Mouse (Mus musculus): ENCODE results near the gene Olfr517.

Olfr517 gene

DNA sequence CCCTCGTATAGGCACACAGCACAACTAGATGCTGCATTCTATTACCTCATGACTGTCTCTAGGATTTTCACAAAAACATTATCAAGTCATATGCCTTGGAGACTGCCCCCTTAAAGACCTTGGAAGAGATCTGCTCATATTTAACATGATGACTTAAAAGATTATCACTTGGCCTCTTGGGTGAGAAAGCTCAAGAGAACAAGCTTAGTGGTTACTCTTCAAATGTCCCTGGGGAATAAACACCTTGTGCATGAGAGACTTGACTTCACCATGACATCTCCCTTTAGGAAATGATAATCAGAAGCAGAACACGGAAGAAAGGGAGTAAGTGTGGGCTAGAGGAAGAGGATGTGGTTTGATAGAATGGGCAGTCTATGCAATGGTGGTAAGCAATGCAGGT lies at the start of gene Olfr517:
Gene Olfr517, minus strand, starts transcription at position 101 of the 400 bp plus-strand sequence.
- DNase-seq (ENCODE audit: low spot score in 2 of 2): no peak

DNA sequence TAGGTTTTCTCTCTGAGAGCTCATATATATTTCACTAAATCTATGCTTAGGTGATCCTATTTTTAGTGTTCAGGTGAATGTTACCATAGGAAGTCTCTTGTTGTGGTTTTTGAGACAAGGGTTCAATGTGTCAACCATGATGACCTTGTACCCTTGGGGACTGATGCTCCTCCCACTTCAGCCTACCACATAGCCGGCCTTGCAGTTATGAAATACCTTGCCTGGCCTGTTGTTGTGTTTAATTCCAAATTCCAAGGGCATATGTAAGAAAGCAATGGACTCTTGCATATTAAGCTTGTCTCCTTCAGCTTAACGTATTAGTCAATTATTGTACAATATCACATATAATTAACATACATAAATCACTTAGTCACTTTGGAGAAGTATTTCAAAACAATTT lies 31.8 kb upstream of the Olfr517 start:
- DNase-seq (ENCODE audit: low spot score in 2 of 2): no peak

DNA sequence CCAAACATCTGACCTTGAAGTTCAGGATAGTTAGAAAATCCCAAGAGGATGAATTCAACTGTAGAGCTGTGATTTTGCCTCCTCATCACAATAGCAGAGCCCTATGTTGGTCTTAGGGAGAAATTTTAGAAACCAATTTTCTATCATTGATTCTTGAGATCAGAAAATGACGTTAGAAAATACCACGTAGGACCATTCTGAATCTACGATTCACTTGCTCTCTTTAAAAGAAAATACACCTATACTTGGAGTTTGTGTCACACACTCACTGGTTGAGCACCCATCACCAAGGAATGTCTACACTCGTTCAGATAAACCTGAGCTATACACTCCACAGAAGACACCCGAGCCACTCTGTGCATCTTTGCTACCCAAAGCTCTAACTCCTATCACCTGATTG lies 22.1 kb upstream of the Olfr517 start, which contains the start of gene Olfr519:
Gene Olfr519, minus strand, starts transcription at position 101 of the 400 bp plus-strand sequence.
- DNase-seq (ENCODE audit: low spot score in 2 of 2): no peak

DNA sequence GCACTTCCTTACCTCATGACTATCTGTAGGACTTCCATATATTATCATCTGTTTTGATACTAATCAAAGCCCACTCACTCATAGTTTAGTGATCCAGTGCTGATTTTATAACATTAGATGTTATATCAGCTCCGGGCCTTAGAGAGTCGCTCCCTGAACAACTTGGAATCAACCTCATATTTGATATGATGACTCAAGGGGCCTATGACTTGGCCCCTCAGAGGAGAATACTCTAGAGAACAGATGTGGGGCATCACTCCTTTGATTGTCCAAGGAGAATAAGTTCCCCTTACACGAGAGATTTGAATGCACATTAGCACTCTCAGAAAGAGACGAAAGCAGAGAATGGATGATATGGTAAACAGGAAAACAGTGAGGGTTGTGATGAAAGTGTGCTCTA lies 12.7 kb upstream of the Olfr517 start, which contains the start of gene Olfr518:
Gene Olfr518, minus strand, starts transcription at position 101 of the 400 bp plus-strand sequence.
- no peak for DNase-seq (ENCODE audit: low spot score in 2 of 2)

DNA sequence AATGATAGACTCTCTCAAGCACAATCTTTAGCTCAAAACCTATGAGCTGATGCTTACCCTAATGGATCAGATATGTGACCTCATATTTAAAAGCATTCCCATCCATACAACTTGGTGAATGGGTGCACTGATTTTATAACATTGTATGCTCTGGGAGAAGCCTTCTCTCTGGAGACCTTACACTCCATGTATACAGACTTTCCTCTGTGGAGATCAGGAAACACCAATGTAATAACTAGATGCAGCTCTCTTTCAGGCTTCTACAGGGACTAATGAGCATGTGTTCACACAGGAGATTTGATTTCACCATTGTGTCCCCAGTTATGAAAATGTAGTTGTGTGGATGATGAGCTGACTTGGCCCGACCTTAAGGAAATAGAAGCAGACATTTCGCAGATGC lies 21.8 kb downstream of the Olfr517 start, which contains the start of gene Olfr516:
Gene Olfr516, minus strand, starts transcription at position 101 of the 400 bp plus-strand sequence.
- no peak for DNase-seq (ENCODE audit: low spot score in 2 of 2)

DNA sequence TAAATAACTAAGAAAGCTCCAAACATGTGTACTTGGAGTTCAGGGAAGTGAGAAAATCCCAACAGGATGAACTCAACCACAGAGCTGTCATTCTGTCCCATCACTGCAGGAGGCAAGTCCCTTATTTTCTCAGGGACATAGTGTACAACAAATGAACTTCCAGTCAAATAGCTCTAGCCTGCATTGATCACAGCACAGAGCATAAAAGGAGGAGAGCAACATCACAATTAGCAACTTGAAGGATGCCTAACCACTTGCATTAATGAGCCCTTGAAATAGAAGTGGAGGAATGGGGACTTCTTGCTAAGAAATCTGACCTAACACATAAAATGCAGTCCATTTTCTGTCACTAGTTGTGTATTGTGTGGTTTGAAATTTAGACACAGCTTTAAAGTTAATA lies 46.3 kb downstream of the Olfr517 start, which contains the start of gene Olfr514:
Gene Olfr514, minus strand, starts transcription at position 101 of the 400 bp plus-strand sequence.
- no peak for DNase-seq (ENCODE audit: low spot score in 2 of 2)
